Mouse (Mus musculus) limb, embryonic 13.5 days (tissue): ENCODE measurements around the gene Pak4. TPM values are rescaled to one million over a fixed set of nuclear protein-coding genes. Genes with fewer than 3 reads are reported as not detected.

Source experiments
- ATAC-seq: fragments of 200-750 bp; cut with Nextera tagmentation; 2 replicates; pipeline ENCODE4 v1.8.0; 2017; ENCODE audit warnings: low read depth, moderate number of reproducible peaks, moderate TSS enrichment; ENCODE audit not compliant: low FRiP score
- H3K27ac ChIP-seq: fragments of 300-500 bp; sonication (generic); 2 replicates; pipeline ENCODE4 v1.5.1; 2015; ENCODE audit warnings: inconsistent platforms, mild to moderate bottlenecking, moderate library complexity
- H3K27me3 ChIP-seq: fragments of 300-500 bp; sonication (generic); 2 replicates; pipeline ENCODE4 v1.6.1; 2015; ENCODE audit warnings: mild to moderate bottlenecking, inconsistent platforms
- H3K36me3 ChIP-seq: fragments of 300-500 bp; sonication (generic); 2 replicates; pipeline ENCODE4 v1.6.1; 2015; ENCODE audit warnings: inconsistent platforms, mild to moderate bottlenecking, moderate library complexity
- H3K4me1 ChIP-seq: fragments of 300-500 bp; sonication (generic); 2 replicates; pipeline ENCODE4 v1.6.1; 2015; ENCODE audit warnings: inconsistent platforms
- H3K4me2 ChIP-seq: fragments of 300-500 bp; sonication (generic); replicated peaks from 2 replicates; pipeline ENCODE4 v1.6.1; 2015; ENCODE audit warnings: inconsistent platforms, mild to moderate bottlenecking, moderate library complexity
- H3K4me3 ChIP-seq: fragments of 300-500 bp; sonication (generic); 2 replicates; pipeline ENCODE4 v1.5.1; 2015; ENCODE audit warnings: moderate library complexity, mild to moderate bottlenecking, inconsistent platforms
- H3K9ac ChIP-seq: fragments of 300-500 bp; sonication (generic); 2 replicates; pipeline ENCODE4 v1.6.1; 2015; ENCODE audit warnings: mild to moderate bottlenecking, inconsistent platforms
- H3K9me3 ChIP-seq: fragments of 300-500 bp; sonication (generic); 2 replicates; pipeline ENCODE4 v1.6.1; 2016; ENCODE audit warnings: inconsistent platforms
- WGBS: fragments of 180-500 bp; shearing (Covaris S2); methylation state at CpG from one replicate; pipeline ENCODE4 v1.1.7; 2015; 5-methylcytosine and 5-hydroxymethylcytosine counted together
- polyA plus RNA-seq: library from polyadenylated mRNA; unstranded; fragments of >200 nt; fragmentation: Nextera tagmentation; extraction: Ambion mirVana; gene quantifications from 2 replicates; pipeline ENCODE4 v1.2.1, GENCODE M21; 2015

The Pak4 gene
- polyA plus RNA-seq, 1 experiment from 2014 or later = 33.2 TPM

GRCm38 (mm10) chr7:28570982-28571682, 26.9 kb downstream of the Pak4 start:
- no peak for ATAC-seq
- no peak overlapping the region for H3K4me3 ChIP-seq
- H3K9ac ChIP-seq = no peak overlapping the region
- 30% methylated on average over 5 of the region's 5 CpGs for WGBS
- peaks cover 38% of the 10 kb centered on the region for H3K36me3 ChIP-seq
- H3K27ac ChIP-seq = no peak overlapping the region; the same call in 1 of the 2 replicates
- H3K27me3 ChIP-seq = no peaks in the 10 kb centered on the region
- H3K4me1 ChIP-seq = peaks cover 36% of the 10 kb centered on the region
- no peaks in the 10 kb centered on the region for H3K9me3 ChIP-seq
- no peak overlapping the region for H3K4me2 ChIP-seq

- no peak for ATAC-seq
- Histone ChIP-seq H3K4me3 (no peak overlapping the region), H3K4me2 (0 out of 2 replicates have a peak overlapping the region, but pooled peaks have one; percentile 3), H3K27me3 (no peaks in the 10 kb centered on the region), H3K36me3 (peaks cover 45% of the 10 kb centered on the region), H3K9ac (no peak overlapping the region), H3K27ac (no peak overlapping the region; the same call in 1 of the 2 replicates), H3K9me3 (no peaks in the 10 kb centered on the region), H3K4me1 (peaks cover 29% of the 10 kb centered on the region)
- WGBS = 67% methylated on average over 12 of the region's 12 CpGs
These were observed 27.5 kb downstream of the Pak4 start for GRCm38 (mm10) chr7:28570291-28570981.

- no peak overlapping the region for H3K27ac ChIP-seq
- no peaks in the 10 kb centered on the region for H3K27me3 ChIP-seq
- ATAC-seq = no peak
- H3K4me3 ChIP-seq = no peak overlapping the region
- no peak overlapping the region for H3K9ac ChIP-seq
- peaks cover 24% of the 10 kb centered on the region for H3K4me1 ChIP-seq
- peaks cover 67% of the 10 kb centered on the region for H3K36me3 ChIP-seq
- no peaks in the 10 kb centered on the region for H3K9me3 ChIP-seq
- H3K4me2 ChIP-seq = no peak overlapping the region
These were observed 29.7 kb downstream of the Pak4 start for GRCm38 (mm10) chr7:28568253-28568652.

GRCm38 (mm10) chr7:28567539-28567938, 30.4 kb downstream of the Pak4 start:
- Histone ChIP-seq H3K9ac (no peak overlapping the region), H3K36me3 (peaks cover 74% of the 10 kb centered on the region), H3K4me1 (peaks cover 24% of the 10 kb centered on the region), H3K27me3 (no peaks in the 10 kb centered on the region), H3K4me3 (no peak overlapping the region), H3K9me3 (no peaks in the 10 kb centered on the region), H3K4me2 (no peak overlapping the region), H3K27ac (no peak overlapping the region)
- ATAC-seq = no peak
- 91% methylated on average over 4 of the region's 4 CpGs for WGBS

- H3K27me3 ChIP-seq = no peaks in the 10 kb centered on the region
- no peak overlapping the region for H3K27ac ChIP-seq
- H3K36me3 ChIP-seq = peaks cover 92% of the 10 kb centered on the region
- peaks cover 7% of the 10 kb centered on the region for H3K4me1 ChIP-seq
- H3K4me3 ChIP-seq = no peak overlapping the region
- H3K9me3 ChIP-seq = no peaks in the 10 kb centered on the region
- ATAC-seq = no peak
- 0 out of 2 replicates have a peak overlapping the region, but pooled peaks have one; percentile 4 for H3K9ac ChIP-seq
- no peak overlapping the region for H3K4me2 ChIP-seq
- WGBS = 73% methylated on average over 5 of the region's 5 CpGs
These were observed 32.6 kb downstream of the Pak4 start for GRCm38 (mm10) chr7:28565407-28565806.

GRCm38 (mm10) chr7:28562951-28563350, 35.0 kb downstream of the Pak4 start:
- 93% methylated on average over 13 of the region's 13 CpGs for WGBS
- no peaks in the 10 kb centered on the region for H3K27me3 ChIP-seq
- no peak overlapping the region for H3K4me2 ChIP-seq
- H3K27ac ChIP-seq = no peak overlapping the region
- no peak for ATAC-seq
- H3K9me3 ChIP-seq = no peaks in the 10 kb centered on the region
- no peak overlapping the region for H3K4me3 ChIP-seq
- no peaks in the 10 kb centered on the region for H3K4me1 ChIP-seq
- H3K9ac ChIP-seq = no peak overlapping the region
- peaks cover 93% of the 10 kb centered on the region for H3K36me3 ChIP-seq

- H3K9me3 ChIP-seq = no peaks in the 10 kb centered on the region
- no peak overlapping the region for H3K9ac ChIP-seq
- no peaks in the 10 kb centered on the region for H3K4me1 ChIP-seq
- no peak overlapping the region for H3K4me2 ChIP-seq
- no peak overlapping the region for H3K4me3 ChIP-seq
- 94% methylated on average over 13 of the region's 13 CpGs for WGBS
- no peak overlapping the region for H3K27ac ChIP-seq
- ATAC-seq = no peak
- peaks cover 87% of the 10 kb centered on the region for H3K36me3 ChIP-seq
- no peaks in the 10 kb centered on the region for H3K27me3 ChIP-seq
These were observed 35.6 kb downstream of the Pak4 start for GRCm38 (mm10) chr7:28562371-28562770.

- Histone ChIP-seq H3K9ac (no peak overlapping the region), H3K4me3 (no peak overlapping the region), H3K27me3 (no peaks in the 10 kb centered on the region), H3K4me2 (no peak overlapping the region), H3K36me3 (peaks cover 83% of the 10 kb centered on the region), H3K27ac (no peak overlapping the region), H3K9me3 (no peaks in the 10 kb centered on the region), H3K4me1 (no peaks in the 10 kb centered on the region)
- 88% methylated on average over 11 of the region's 11 CpGs for WGBS
- no peak for ATAC-seq
These were observed 36.0 kb downstream of the Pak4 start for GRCm38 (mm10) chr7:28561967-28562366.

GRCm38 (mm10) chr7:28560856-28561255, 37.1 kb downstream of the Pak4 start:
- no peak overlapping the region for H3K4me3 ChIP-seq
- no peak overlapping the region for H3K4me2 ChIP-seq
- ATAC-seq = no peak
- no peaks in the 10 kb centered on the region for H3K9me3 ChIP-seq
- no peaks in the 10 kb centered on the region for H3K27me3 ChIP-seq
- 89% methylated on average over 10 of the region's 10 CpGs for WGBS
- no peak overlapping the region for H3K27ac ChIP-seq
- no peak overlapping the region for H3K9ac ChIP-seq
- peaks cover 4% of the 10 kb centered on the region; the same call in 1 of the 2 replicates for H3K4me1 ChIP-seq
- peaks cover 72% of the 10 kb centered on the region for H3K36me3 ChIP-seq

GRCm38 (mm10) chr7:28558486-28558885, 39.5 kb downstream of the Pak4 start:
- no peak overlapping the region for H3K4me3 ChIP-seq
- no peak for ATAC-seq
- no peak overlapping the region for H3K4me2 ChIP-seq
- no peak overlapping the region for H3K9ac ChIP-seq
- peaks cover 4% of the 10 kb centered on the region; the same call in 1 of the 2 replicates for H3K4me1 ChIP-seq
- no peak overlapping the region for H3K27ac ChIP-seq
- 36% methylated on average over 4 of the region's 4 CpGs for WGBS
- no peaks in the 10 kb centered on the region for H3K9me3 ChIP-seq
- no peaks in the 10 kb centered on the region for H3K27me3 ChIP-seq
- H3K36me3 ChIP-seq = peaks cover 48% of the 10 kb centered on the region

GRCm38 (mm10) chr7:28557708-28558107, 40.3 kb downstream of the Pak4 start:
- ATAC-seq = peak; percentile 45
- Histone ChIP-seq H3K27me3 (no peaks in the 10 kb centered on the region), H3K9me3 (no peaks in the 10 kb centered on the region), H3K9ac (no peak overlapping the region), H3K4me3 (no peak overlapping the region), H3K36me3 (peaks cover 41% of the 10 kb centered on the region), H3K4me1 (peaks cover 4% of the 10 kb centered on the region; the same call in 1 of the 2 replicates), H3K27ac (no peak overlapping the region), H3K4me2 (no peak overlapping the region)
- WGBS = 68% methylated on average over 6 of the region's 6 CpGs

GRCm38 (mm10) chr7:28557069-28557468, 40.9 kb downstream of the Pak4 start:
- no peak for ATAC-seq
- Histone ChIP-seq H3K4me1 (peaks cover 4% of the 10 kb centered on the region; the same call in 1 of the 2 replicates), H3K27me3 (no peaks in the 10 kb centered on the region), H3K9ac (no peak overlapping the region), H3K9me3 (no peaks in the 10 kb centered on the region), H3K4me3 (no peak overlapping the region), H3K27ac (no peak overlapping the region), H3K4me2 (no peak overlapping the region), H3K36me3 (peaks cover 34% of the 10 kb centered on the region)
- 56% methylated on average over 5 of the region's 5 CpGs for WGBS
